Mouse (Mus musculus) kidney, postnatal 4 days (tissue): ENCODE data around the gene Spata20.

Experiments
- DNase-seq, 2 experiments: peaks; one replicate each; pipeline ENCODE4 v3.0.0; 2021; ENCODE audit warnings: mixed read lengths in 2 of 2

Gene Spata20

GRCm38 (mm10) chr11:94481963-94482362, 4.0 kb downstream of the Spata20 start:
- no peak for DNase-seq

- no peak for DNase-seq
Observed at GRCm38 (mm10) chr11:94480382-94480781, 5.6 kb downstream of the Spata20 start.

DNA sequence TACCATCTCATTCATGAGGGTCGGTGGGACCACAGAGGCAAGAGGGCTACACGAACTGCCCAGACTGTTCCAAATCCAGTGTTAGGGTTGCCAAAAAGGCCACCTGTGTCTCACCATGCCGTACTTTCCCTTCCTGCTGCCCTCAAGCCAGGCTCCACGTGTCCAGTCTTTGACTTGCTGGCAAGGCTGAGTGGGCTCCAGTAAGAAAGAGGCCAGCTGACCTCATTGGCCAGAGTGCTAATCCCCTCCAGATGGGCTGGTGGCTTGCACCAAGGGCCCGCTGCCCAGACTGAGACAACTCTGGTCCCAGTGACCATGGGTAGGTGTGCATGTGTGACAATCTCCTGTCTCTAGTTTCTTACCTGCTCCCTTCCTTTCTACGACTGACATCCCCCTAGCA, 8.3 kb downstream of the Spata20 start:
- no peak for DNase-seq

GRCm38 (mm10) chr11:94475722-94476121, 10.3 kb downstream of the Spata20 start:
- peak; percentile 17 to 22 for DNase-seq

DNA sequence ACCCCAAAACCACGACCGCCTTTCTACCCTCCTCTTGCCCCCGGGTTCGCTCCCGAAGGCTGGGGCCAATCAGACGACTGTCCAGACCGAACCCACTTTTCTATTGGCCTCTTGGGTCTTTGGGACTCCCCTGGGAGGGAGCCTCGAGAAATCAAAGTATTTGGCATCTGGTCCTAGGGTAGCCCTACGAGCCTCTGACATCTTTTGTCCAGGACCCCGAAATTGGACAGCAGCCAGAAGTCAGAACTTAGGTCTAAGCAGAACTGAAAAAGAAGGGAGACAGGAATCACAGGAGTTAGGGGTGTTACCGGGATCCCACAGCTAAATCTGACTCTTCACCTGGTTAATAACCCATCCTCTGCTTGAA, 11.5 kb downstream of the Spata20 start:
- no peak for DNase-seq

- peak; percentile 93 to 95 for DNase-seq
Observed at GRCm38 (mm10) chr11:94473707-94474543, 12.1 kb downstream of the Spata20 start, which contains the start of gene Cacna1g. Gene Cacna1g, minus strand, starts transcription at chr11:94474198.

DNA sequence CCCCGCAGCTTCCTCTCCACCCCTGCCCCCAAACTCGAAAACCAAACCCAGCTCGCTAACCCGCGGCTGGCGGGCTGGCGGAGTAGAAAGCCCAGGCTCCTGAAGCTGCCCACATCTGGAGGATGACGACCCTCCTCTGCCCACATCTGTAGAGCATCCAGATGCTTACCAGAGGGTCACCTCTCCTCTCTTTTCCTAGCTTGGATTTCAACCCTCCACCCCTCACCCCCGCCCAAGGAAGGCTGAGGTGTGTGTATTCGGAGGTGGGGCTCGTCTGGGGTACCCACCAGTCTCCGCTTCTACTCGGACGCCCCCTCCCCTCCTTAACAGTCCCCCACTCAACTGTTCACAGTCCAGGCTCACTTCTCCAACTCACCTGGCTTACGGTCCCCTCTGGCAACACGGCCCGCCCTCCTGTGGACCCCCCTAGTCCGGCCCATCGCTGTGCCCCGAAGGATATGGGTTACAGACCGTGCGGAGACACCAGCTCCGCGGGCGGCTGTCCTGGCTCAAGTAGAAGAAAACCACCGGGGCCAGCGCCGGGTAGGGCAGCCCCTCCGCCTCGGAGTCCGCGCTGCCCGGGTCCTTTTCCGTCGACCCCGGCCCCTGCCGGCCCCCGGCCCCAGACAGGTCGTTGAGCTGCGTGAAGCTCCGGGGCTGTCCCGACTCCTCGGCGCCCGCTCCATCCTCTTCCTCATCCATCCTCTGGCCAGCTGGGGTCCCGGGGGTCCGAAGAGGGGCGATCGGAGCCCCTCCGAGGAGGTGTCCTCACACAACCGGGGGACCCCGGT, 12.9 kb downstream of the Spata20 start:
- DNase-seq, result peak; percentile 49 to 61

- peak; percentile 51 to 53 for DNase-seq
Observed at GRCm38 (mm10) chr11:94472585-94472915, 13.4 kb downstream of the Spata20 start.

DNA sequence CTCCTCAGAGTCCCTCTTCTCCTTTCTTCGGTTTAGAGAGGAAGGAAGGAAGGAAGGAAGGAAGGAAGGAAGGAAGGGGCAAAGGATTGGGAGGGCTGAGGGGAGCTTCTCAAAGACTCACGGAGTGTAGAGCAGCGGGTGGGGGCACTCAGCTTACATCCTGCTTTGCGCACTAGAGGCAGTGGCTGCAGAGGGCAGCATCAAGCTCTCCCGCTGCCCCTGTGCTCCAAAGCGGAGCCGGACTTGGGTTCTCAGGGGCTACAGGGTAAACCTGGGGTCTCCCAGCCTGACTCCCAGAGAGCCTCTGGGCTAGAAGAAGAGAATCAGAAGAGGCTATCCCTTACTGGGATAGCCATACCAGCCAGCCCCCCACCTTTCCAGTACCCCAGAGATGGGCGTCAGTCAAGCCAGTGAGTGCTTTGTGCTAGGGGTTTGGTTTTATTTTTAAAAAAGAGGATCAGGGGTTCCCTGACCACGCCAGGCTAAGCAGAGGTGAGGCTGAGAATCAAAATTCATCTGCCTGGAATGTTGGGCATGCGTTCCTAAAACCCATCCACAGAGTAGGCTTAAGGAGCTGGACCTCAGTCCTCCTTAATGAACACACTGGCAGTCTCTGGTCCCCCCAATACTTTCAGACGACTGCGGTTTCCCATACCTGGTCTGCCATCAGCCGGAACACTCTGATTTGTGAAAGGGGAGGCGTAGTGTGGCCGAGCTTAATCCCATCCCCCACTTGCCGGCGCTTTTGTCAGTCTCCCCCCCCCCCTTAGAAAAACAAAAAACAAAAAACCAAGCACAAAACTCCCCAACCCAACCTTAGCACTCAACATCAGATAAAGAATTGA, 14.0 kb downstream of the Spata20 start:
- DNase-seq, result peak; percentile 48 to 58

DNA sequence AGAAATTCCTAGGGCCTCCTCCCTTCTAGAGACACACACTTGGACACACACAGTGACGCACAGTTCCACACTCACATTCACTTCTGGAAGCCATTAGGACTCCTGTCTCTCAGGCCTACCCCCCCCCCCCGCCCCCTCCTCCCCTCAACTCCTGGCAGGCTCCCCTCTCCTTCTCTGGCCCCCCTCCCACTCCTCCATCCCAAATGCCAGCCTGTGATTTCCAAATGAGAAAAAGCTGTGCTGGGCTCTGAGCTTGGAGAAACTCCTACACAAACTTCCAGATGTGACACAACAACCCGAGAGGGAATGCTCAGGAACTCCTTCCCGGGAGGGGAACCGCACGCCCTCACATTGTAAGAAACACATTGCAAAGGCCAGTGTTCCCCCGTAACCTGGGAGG, 15.6 kb downstream of the Spata20 start:
- DNase-seq, result peak in 1 of 2 experiments; percentile 47

- DNase-seq, result peak; percentile 44 to 53
Observed at GRCm38 (mm10) chr11:94469136-94470064, 16.6 kb downstream of the Spata20 start.

- peak in 1 of 2 experiments; percentile 54 for DNase-seq
Observed at GRCm38 (mm10) chr11:94468582-94469064, 17.4 kb downstream of the Spata20 start.

DNA sequence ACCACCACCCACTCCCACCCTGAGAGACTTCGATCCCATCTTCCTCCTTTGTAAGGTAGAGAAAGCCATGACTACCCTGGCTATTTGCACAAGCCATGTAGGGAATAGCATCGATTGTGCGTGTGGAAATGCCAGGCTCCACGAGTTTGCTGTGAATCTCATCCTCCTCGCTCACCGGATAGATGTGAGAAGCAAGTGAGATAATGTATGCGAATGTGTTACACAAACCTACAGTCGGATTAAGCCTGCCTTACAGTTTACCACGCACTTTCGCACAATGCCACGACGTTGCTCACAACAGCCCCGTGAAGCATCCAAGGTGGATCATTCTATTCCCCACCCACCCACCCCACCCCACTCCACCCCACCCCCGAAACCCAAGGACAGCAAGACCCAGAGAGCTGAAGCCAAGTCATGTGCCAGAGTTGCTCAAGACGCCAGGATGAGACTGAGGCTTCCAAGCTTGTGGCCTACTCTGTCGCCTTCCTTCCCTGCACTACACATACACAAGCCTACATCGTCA, 19.6 kb downstream of the Spata20 start:
- DNase-seq, result no peak

GRCm38 (mm10) chr11:94464170-94464569, 21.8 kb downstream of the Spata20 start:
- no peak for DNase-seq

- peak; percentile 39 to 55 for DNase-seq
Observed at GRCm38 (mm10) chr11:94461856-94462255, 24.1 kb downstream of the Spata20 start.

GRCm38 (mm10) chr11:94457001-94457400, 29.0 kb downstream of the Spata20 start:
- no peak for DNase-seq

DNA sequence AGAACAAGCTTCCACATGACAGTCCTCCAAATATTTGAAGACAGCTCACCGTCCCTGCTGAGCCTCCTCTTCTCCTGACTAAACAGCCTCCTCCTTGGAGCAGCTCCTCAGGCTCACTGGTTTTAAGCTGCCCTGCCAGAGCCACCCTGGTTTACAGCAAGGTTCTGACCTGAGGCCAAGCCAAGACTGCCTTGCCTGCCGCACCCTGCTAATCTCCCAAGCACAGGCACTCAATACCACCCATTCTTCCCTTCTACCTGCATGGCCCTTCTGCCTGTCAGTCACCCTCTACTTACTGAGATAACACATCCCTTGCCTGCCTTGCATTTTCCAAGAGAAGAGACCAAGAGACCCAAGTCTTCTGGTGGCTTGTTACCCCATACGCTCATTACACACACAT, 29.6 kb downstream of the Spata20 start:
- no peak for DNase-seq

DNA sequence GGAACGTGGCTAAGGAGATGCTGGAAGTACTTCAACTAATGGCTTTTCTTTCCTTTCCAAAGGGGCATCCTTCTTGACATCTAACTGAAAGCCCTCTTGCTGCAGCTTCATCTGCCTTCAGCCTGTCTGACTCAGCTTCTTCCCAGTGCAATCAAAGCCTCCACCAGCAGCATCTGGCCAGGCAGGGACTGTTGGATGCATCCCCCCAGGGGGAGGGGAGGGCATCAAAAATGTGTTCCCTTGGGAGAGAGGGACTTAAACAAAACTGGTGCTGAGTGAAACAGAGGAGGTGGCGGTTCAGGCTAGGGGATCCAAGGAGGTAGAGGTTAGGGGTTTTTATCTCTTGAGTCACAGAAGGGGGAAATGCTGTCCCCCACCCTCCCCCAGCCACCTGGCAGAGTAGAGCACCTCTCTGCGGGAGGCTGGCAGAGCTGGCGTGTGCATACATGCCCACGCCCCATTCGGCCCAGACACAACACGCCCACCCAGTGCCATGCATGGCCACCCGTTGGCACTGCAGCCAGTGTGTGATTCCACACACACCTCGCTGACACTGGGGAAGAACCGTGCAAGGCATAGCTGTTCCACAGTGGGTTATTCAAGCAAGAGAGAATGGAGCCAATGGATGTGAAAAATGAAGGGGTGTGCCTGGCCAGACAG, 30.7 kb downstream of the Spata20 start:
- DNase-seq, result no peak

GRCm38 (mm10) chr11:94454756-94455155, 31.2 kb downstream of the Spata20 start:
- no peak for DNase-seq

DNA sequence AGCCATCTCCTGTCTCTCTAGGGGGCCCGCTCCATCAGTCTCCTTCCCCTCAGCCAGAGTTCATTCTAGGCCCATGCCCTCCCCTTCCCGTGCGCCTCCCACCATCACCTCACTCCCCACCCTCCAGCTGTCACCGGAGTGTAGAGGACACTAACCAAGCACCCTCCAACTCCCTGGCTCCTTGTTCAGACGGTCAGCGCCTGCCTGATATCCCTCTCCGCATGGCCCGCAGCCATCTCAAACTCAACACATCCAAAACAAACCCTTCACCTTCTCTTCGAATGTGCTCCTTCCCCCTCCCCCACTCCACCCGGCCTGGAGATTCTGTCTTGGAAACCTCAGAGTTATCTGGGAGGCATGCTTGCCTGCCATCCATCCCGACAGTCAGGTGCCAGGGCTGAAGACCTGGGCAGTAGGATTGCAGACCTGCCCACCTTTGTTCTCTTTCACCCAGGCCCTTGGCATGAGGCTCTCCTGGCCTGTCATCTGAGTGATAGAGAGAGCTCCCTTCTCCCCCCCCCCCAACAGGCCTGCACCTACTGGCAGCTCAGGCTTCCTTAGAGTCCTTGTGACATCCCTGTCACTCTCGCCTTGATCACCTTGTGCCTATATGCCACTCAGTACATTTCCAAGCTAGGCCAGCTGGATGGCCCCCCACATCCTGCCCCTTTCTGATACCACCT, 34.7 kb downstream of the Spata20 start:
- DNase-seq, result peak in 1 of 2 experiments; percentile 21
